Comparison of ENCODE assay signal across 17 mouse cellular contexts in genomic region chr7:49632391-49632790, GRCm38 (mm10). TPM values are rescaled to one million over a fixed set of nuclear protein-coding genes. Genes with fewer than 3 reads are reported as not detected.
DNase-seq lines count a peak whose midpoint lies in the region; ATAC-seq lines count a peak whose summit lies in the region.
"Had no signal": no experiment of that assay in that cellular context is flagged by ENCODE, and none has a peak within 500 bp of the region (broad histone marks: within the 10 kb centered on the region; RNA-seq: fewer than 3 reads in every experiment).

No protein-coding gene starts in this region.

- H3K27me3 ChIP-seq in heart, embryonic 16.5 days (ENCODE audit: control insufficient read depth, insufficient read depth, low read length) = peaks cover 75% of the 10 kb centered on the region
- H3K27me3 ChIP-seq in neural tube, embryonic 15.5 days (replicated peaks) = peaks cover 91% of the 10 kb centered on the region
- peaks cover 100% of the 10 kb centered on the region for H3K27me3 ChIP-seq in limb, embryonic 10.5 days (ENCODE audit: low read depth, poor library complexity, severe bottlenecking)
- peaks cover 96% of the 10 kb centered on the region for H3K27me3 ChIP-seq in neural tube, embryonic 12.5 days (replicated peaks)

- no peak for ATAC-seq in heart, embryonic 16.5 days (replicated peaks; ENCODE audit: extremely low read depth, insufficient read depth, low FRiP score)
- ATAC-seq in neural tube, embryonic 15.5 days (ENCODE audit: low FRiP score) = no peak
- ATAC-seq in neural tube, embryonic 12.5 days (ENCODE audit: low FRiP score, low read depth) = no peak

- H3K9ac ChIP-seq in heart, embryonic 16.5 days (ENCODE audit: low read length) = no peak overlapping the region
- H3K9ac ChIP-seq in neural tube, embryonic 15.5 days (replicated peaks) = no peak overlapping the region
- H3K9ac ChIP-seq in neural tube, embryonic 12.5 days = no peak overlapping the region
- H3K9ac ChIP-seq: stomach, embryonic 15.5 days had no signal

- no peaks in the 10 kb centered on the region for H3K9me3 ChIP-seq in heart, embryonic 16.5 days (replicated peaks; ENCODE audit: control insufficient read depth, low read length)
- H3K9me3 ChIP-seq in neural tube, embryonic 15.5 days (replicated peaks) = no peaks in the 10 kb centered on the region
- no peaks in the 10 kb centered on the region for H3K9me3 ChIP-seq in limb, embryonic 10.5 days (replicated peaks)
- H3K9me3 ChIP-seq in neural tube, embryonic 12.5 days = no peaks in the 10 kb centered on the region
- H3K9me3 ChIP-seq: stomach, embryonic 15.5 days had no signal

- peak overlapping the region; percentile 0; the same call in 1 of the 2 replicates for H3K4me3 ChIP-seq in heart, embryonic 16.5 days (ENCODE audit: low read length)
- no peak overlapping the region for H3K4me3 ChIP-seq in neural tube, embryonic 15.5 days (replicated peaks)
- H3K4me3 ChIP-seq in limb, embryonic 10.5 days = peak overlapping the region; percentile 21; the same call in 1 of the 2 replicates
- no peak overlapping the region; the same call in 1 of the 2 replicates for H3K4me3 ChIP-seq in neural tube, embryonic 12.5 days

- WGBS in heart, embryonic 16.5 days = 3% methylated on average over 24 of the region's 24 CpGs
- 4% methylated on average over 24 of the region's 24 CpGs for WGBS in neural tube, embryonic 15.5 days
- WGBS in limb, embryonic 10.5 days = 3% methylated on average over 24 of the region's 24 CpGs
- 1% methylated on average over 24 of the region's 24 CpGs for WGBS in neural tube, embryonic 12.5 days

- H3K36me3 ChIP-seq in heart, embryonic 16.5 days (ENCODE audit: control insufficient read depth, insufficient read depth) = no peaks in the 10 kb centered on the region
- no peaks in the 10 kb centered on the region for H3K36me3 ChIP-seq in neural tube, embryonic 15.5 days
- H3K36me3 ChIP-seq in limb, embryonic 10.5 days = no peaks in the 10 kb centered on the region
- H3K36me3 ChIP-seq in neural tube, embryonic 12.5 days = no peaks in the 10 kb centered on the region
- H3K36me3 ChIP-seq: stomach, embryonic 15.5 days had no signal

- no peak for DNase-seq in heart, postnatal 14 days
- DNase-seq in neural tube, embryonic 10.5 days (ENCODE audit: extremely low spot score, low spot score) = peak; percentile 55
- DNase-seq in limb, embryonic 10.5 days (ENCODE audit: low spot score) = peak; percentile 57
- DNase-seq in right cerebral cortex, adult 2 months (ENCODE audit: low spot score in 2 of 2) = no peak
- DNase-seq: cerebellum, adult 18-20 months; gastrocnemius, postnatal 14 days; kidney, adult 9 months; lung, adult 2 months; right cerebral cortex, postnatal 4 days had no signal

- no peak overlapping the region for H3K4me2 ChIP-seq in heart, embryonic 16.5 days (ENCODE audit: low read depth, low read length)
- no peak overlapping the region for H3K4me2 ChIP-seq in neural tube, embryonic 15.5 days
- H3K4me2 ChIP-seq in neural tube, embryonic 12.5 days (replicated peaks) = peak overlapping the region; percentile 24; the same call in 1 of the 2 replicates
- H3K4me2 ChIP-seq: stomach, embryonic 15.5 days had no signal

- intact Hi-C loops in heart, postnatal 14 days (cut with DNase I) = no loop called here

- H3K27ac ChIP-seq in heart, embryonic 16.5 days (ENCODE audit: low read length) = no peak overlapping the region
- no peak overlapping the region for H3K27ac ChIP-seq in neural tube, embryonic 15.5 days (replicated peaks)
- H3K27ac ChIP-seq in limb, embryonic 10.5 days = no peak overlapping the region
- no peak overlapping the region for H3K27ac ChIP-seq in neural tube, embryonic 12.5 days
- H3K27ac ChIP-seq: stomach, embryonic 15.5 days had no signal

- H3K4me1 ChIP-seq in heart, embryonic 16.5 days (ENCODE audit: control insufficient read depth, insufficient read depth, low read length) = peaks cover 13% of the 10 kb centered on the region
- H3K4me1 ChIP-seq in neural tube, embryonic 15.5 days = peaks cover 11% of the 10 kb centered on the region
- peaks cover 28% of the 10 kb centered on the region for H3K4me1 ChIP-seq in limb, embryonic 10.5 days
- H3K4me1 ChIP-seq in neural tube, embryonic 12.5 days = peaks cover 22% of the 10 kb centered on the region; the same call in 1 of the 2 replicates

RNA-seq across cellular contexts. Expression of gene Dbx1, which starts 4.3 kb away (rescaled TPM):
- polyA plus RNA-seq in heart, embryonic 16.5 days (2015; fragmentation: Nextera tagmentation; extraction: Ambion mirVana) = not detected in 2 replicates
- total RNA-seq in heart, postnatal 14 days (2021) = not detected
- 1.4 and 1.6 TPM in 2 replicates for polyA plus RNA-seq in neural tube, embryonic 15.5 days (2015; fragmentation: Nextera tagmentation; extraction: Ambion mirVana)
- polyA plus RNA-seq in limb, embryonic 10.5 days (2016; fragmentation: Nextera tagmentation; extraction: Ambion mirVana) = not detected in 2 replicates
- polyA plus RNA-seq in neural tube, embryonic 12.5 days (2016; fragmentation: Nextera tagmentation; extraction: Ambion mirVana) = 13.1 and 16.9 TPM in 2 replicates
- total RNA-seq: gastrocnemius, postnatal 14 days; hematopoietic stem cell, adult 5-6 weeks; left cerebral cortex, postnatal 36 days had no signal
- polyA plus RNA-seq: CD4-positive, CD25-positive, alpha-beta regulatory T cell, adult 4 months; lung, adult 2 months; urinary bladder, adult 2 months had no signal

Comparison
In these comparisons a context has a peak if more than half of its experiments do, and no peak if none do; other contexts are left out.
1. H3K4me3 ChIP-seq: peak in heart, embryonic 16.5 days (single experiment) and limb, embryonic 10.5 days (single experiment); none in neural tube, embryonic 15.5 days (single experiment) and neural tube, embryonic 12.5 days (single experiment).
2. DNase-seq: peak in neural tube, embryonic 10.5 days (single experiment) and limb, embryonic 10.5 days (single experiment); none in heart, postnatal 14 days (0 of 2) and right cerebral cortex, adult 2 months (0 of 2).